Mouse (Mus musculus) E14TG2a.4 (cell line): ENCODE data around the gene Wbp4.

Source experiments
- CTCF ChIP-seq: conservative IDR thresholded peaks from 2 replicates; pipeline ENCODE4 v1.5.1; 2014; ENCODE audit warnings: low read length
- NANOG ChIP-seq: IDR thresholded peaks from 2 replicates; pipeline ENCODE4 v1.6.1; 2014; ENCODE audit warnings: borderline replicate concordance, low read length, mixed read lengths
- POU5F1 ChIP-seq: IDR thresholded peaks from 2 replicates; pipeline ENCODE4 v1.6.1; 2014; ENCODE audit warnings: low read length, borderline replicate concordance

DNA sequence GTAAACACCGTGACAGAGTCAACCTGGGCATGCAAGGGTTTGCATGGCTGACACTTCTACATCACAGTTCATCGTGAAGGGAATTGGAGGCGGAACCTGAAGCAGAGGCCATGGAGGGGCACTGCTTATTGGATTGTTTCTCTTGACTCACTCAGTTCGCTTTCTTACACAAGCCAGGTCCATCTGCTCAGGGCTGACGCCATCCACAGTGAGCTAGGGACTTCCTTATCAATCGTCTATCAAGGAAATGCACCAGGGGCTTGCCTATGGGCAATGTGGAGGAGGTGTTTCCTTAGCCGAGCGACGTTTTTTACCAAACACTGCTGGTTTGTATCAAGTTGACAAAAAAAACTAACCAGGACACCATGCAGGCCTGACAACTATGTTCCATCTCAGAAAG is 18.0 kb upstream of the Wbp4 start:
- no peak for TF ChIP-seq CTCF
- no peak for TF ChIP-seq NANOG
- TF ChIP-seq POU5F1 = no peak
